Mouse (Mus musculus): ENCODE measurements around the gene Krtap16-1.

Gene Krtap16-1

DNA sequence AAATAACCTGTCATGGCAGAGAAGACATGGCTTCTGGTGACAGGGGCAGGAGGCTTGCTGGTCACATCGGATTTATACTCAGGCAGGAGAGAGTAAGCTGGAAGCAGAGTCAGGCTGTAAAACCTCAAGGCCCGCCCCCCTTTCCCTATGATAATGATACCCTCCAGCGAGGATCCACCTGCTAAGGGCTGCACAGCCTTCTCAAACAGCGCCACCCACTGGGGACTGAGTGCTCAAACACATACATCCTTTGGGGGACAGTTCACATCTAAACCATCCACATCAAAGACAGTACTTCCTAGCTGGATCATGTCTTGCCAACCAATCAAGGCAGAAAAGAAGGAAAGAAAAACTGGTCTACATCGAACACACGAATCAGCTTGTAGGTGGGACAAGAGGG lies 22.2 kb downstream of the Krtap16-1 start:
- in situ Hi-C loops (cut with MboI, MseI): no loop called here

DNA sequence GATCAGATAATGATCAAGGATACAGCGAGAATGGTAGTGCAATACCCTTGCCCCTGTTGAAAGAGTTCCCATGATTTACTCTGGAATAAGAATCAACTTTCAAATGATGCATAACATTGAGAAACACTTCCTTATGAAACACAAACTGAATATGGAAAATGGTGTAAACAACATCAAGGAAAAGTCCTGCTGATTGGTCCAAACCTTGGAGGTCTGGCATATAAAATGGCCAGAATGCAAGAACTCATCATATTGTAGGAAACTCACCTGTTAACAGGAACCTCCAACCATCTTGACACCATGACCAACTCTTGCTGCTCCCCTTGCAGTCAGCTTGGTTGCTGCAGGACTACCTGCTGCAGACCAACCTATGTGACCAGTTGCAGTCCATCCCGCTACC lies 38.2 kb downstream of the Krtap16-1 start, which contains the start of gene Krtap9-5:
TSS of gene Krtap9-5 (plus strand) at position 301 of the 400 bp plus-strand sequence.
- in situ Hi-C loops (cut with MboI, MseI): no loop called here

DNA sequence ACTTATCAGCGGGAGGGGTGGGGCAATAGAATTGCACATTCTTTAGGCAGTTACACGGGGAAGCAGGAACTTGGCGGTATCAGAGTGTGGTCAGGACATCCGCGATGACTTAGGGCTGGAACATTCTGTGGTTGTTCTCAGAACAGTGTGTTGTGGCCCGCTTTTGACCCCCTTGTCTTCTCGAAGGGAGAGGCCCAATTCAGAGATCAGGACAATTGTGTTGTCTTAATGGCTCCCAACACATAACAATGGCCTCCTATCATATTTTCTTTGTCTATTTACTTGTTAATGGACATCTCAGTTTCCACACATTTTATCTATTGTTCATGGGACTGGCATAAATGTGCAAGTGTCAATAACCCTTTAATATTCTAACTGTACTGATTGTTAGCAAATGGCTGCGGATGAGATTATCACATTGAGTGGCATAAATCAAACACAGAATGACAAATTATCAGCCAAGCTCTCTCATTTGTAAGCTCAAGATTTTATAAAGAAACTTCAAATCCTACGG lies 48.6 kb downstream of the Krtap16-1 start:
- in situ Hi-C loops (cut with MboI, MseI): no loop called here

DNA sequence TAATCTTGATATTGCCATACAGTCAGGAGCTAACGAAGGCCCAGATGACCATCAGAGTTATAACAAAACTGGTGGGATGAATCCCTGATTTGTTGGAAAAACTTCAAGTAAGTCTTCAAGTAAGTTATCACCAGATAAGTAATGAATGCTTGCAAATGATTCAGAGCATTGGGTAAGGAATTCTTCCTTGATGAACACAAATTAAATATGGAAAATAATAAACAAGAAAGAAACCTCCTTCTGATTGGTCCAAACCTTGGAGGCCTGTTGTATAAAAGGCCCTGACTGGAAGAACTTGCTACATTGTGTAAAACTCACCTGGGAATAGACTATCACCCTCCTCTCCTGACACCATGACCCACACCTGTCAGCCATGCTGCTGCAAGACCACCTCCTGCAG lies 50.4 kb downstream of the Krtap16-1 start, which contains the start of gene Krtap31-2:
TSS of gene Krtap31-2 (plus strand) at position 301 of the 400 bp plus-strand sequence.
- in situ Hi-C loops (cut with MboI, MseI): no loop called here
